Mouse (Mus musculus) megakaryocyte, embryonic 14.5 days (primary cell): Measurements from ENCODE around the gene Iqce.

Experiments
- FLI1 ChIP-seq: IDR thresholded peaks from 2 replicates; pipeline ENCODE4 v1.6.1; 2012; ENCODE audit warnings: low read length, inconsistent platforms, mixed read lengths
- GATA1 ChIP-seq: IDR thresholded peaks from 3 replicates; pipeline ENCODE4 v1.6.1; 2012; ENCODE audit warnings: mixed read lengths, low read length, inconsistent platforms, borderline replicate concordance

DNA sequence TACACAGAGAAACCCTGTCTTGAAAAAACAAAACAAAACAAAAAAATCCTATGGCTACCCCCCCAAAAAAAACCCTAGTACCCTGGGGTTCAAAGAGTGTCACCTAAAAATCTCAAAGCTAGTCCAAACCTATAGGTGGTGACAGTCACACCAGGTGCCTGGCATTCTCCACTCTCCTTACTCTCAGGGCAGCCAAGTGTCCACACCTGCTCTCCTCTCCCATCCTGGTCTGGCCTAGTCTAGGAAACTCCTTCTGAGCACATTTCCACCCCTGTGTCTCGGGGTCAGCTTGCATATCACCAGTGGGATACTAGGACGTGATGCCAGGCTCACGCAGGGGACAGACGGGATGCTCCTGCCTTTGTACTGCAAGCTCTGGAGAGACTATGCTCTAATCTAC is 62.9 kb downstream of the Iqce start:
- no peak for TF ChIP-seq GATA1
- no peak for TF ChIP-seq FLI1
